Mouse (Mus musculus): Measurements from ENCODE around the gene Pex16. TPM values are rescaled to one million over a fixed set of nuclear protein-coding genes. Genes with fewer than 3 reads are reported as not detected.

The Pex16 gene
- polyA plus RNA-seq, 1 experiment from 2014 or later: 25.0 TPM

Small RNAs within 50 kb of the gene (microRNA-seq; reads per million reads assigned to microRNA genes)
- gene Mir7000: 0.81 reads per million

Other genes with a start within 250 kb of the Pex16 start
- 5.4 and 7.0 TPM in 2 replicates for gene Large2, start 193 bp downstream of the Pex16 start, polyA plus RNA-seq (2016; fragmentation: Nextera tagmentation; extraction: Ambion mirVana)
- gene 1700029I15Rik, start 7.9 kb downstream of the Pex16 start, polyA plus RNA-seq (2016; fragmentation: Nextera tagmentation; extraction: Ambion mirVana): 7.6 and 8.1 TPM in 2 replicates
- 112 and 115 TPM in 2 replicates for gene Mapk8ip1, start 26.6 kb downstream of the Pex16 start, polyA plus RNA-seq (2016; fragmentation: Nextera tagmentation; extraction: Ambion mirVana)
- gene Cry2, start 59.4 kb downstream of the Pex16 start, polyA plus RNA-seq (2016; fragmentation: Nextera tagmentation; extraction: Ambion mirVana): 38.1 and 39.9 TPM in 2 replicates
- 11.9 and 12.5 TPM in 2 replicates for gene Slc35c1, start 85.9 kb downstream of the Pex16 start, polyA plus RNA-seq (2016; fragmentation: Nextera tagmentation; extraction: Ambion mirVana)
- gene Chst1, start 225.0 kb downstream of the Pex16 start, polyA plus RNA-seq (2016; fragmentation: Nextera tagmentation; extraction: Ambion mirVana): 11.1 and 12.2 TPM in 2 replicates